ENCODE assay signal across 8 mouse cellular contexts in the genomic region with DNA sequence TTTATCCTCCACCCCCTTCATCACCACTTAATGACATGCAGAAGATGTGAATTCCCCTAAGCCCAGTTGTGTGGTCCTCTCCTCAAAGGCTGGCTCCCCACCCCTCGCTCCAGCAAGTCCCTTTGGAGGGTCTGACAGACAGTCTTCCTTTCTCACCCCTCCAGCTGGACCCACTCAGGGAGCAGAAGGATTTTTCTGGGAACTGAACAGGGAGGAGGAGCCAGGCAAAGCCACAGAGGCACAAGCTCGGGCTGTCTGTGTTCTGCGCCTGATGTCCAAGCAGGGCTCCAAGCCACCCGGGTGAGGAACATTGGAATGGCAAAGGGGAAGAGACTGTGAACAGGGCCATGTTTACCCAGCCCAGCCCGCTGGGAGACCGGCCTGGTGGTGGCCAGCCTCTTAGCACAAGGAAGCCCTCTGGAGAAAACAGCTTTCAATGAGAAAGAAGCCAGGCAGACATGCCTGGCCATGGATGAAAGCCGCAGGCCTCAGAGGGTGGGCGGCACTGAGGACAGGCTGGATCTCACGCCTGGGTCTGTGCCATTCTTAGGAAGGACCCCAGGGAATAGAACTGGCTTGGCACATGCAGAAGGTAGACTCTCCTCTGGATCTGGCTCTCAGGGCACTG.
DNase-seq lines count a peak whose midpoint lies in the region; ATAC-seq and TF ChIP-seq lines count a peak whose summit lies in the region.

No protein-coding gene starts in this region.

- peak; percentile 57 for ATAC-seq in heart, postnatal 0 days (ENCODE audit: insufficient read depth, low read depth)
- ATAC-seq in lung, embryonic 16.5 days (ENCODE audit: low read depth), result peak; percentile 95
- ATAC-seq in frontal cortex, adult (ENCODE audit: low TSS enrichment), result no peak

- H3K4me1 ChIP-seq in heart, postnatal 0 days (ENCODE audit: control insufficient read depth, insufficient read depth), result no peaks in the 10 kb centered on the region
- H3K4me1 ChIP-seq in lung, embryonic 16.5 days (replicated peaks; ENCODE audit: control insufficient read depth, insufficient read depth, low read length), result peaks cover 6% of the 10 kb centered on the region; the same call in 1 of the 2 replicates

- no peak overlapping the region for H3K9ac ChIP-seq in heart, postnatal 0 days (replicated peaks; ENCODE audit: low read depth, low read length)
- H3K9ac ChIP-seq in lung, embryonic 16.5 days (ENCODE audit: low read length), result peak overlapping the region; percentile 13; the same call in 1 of the 2 replicates

- H3K27me3 ChIP-seq in heart, postnatal 0 days (ENCODE audit: control insufficient read depth, insufficient read depth, low read length), result peaks cover 10% of the 10 kb centered on the region
- H3K27me3 ChIP-seq in lung, embryonic 16.5 days (ENCODE audit: control insufficient read depth, insufficient read depth, low read depth, low read length), result no peaks in the 10 kb centered on the region

- H3K4me2 ChIP-seq in heart, postnatal 0 days (ENCODE audit: low read depth, low read length), result no peak overlapping the region
- peak overlapping the region; percentile 5; the same call in 1 of the 2 replicates for H3K4me2 ChIP-seq in lung, embryonic 16.5 days (ENCODE audit: low read depth, low read length)

- H3K27ac ChIP-seq in heart, postnatal 0 days (ENCODE audit: low read depth), result no peak overlapping the region
- H3K27ac ChIP-seq in lung, embryonic 16.5 days (ENCODE audit: low read length), result peak overlapping the region; percentile 87

- no peak for TF ChIP-seq EP300 in heart, postnatal 0 days (IDR thresholded peaks at IDR 0.05; ENCODE audit: low read depth)

- DNase-seq in gastrocnemius, postnatal 14 days, result peak; percentile 18
- DNase-seq in gastrocnemius, postnatal 10 days, result no peak
- peak; percentile 12 for DNase-seq in Muller cell, postnatal 12 days (ENCODE audit: inconsistent ontology term)
- no peak for DNase-seq in heart, postnatal 0 days (ENCODE audit: low spot score)
- DNase-seq in frontal cortex, postnatal 14 days (ENCODE audit: low spot score in 2 of 2), result no peak
- DNase-seq in right cerebral cortex, adult 2 months (ENCODE audit: low spot score in 2 of 2), result no peak

- H3K9me3 ChIP-seq in heart, postnatal 0 days (replicated peaks; ENCODE audit: control insufficient read depth, low read length), result no peaks in the 10 kb centered on the region
- H3K9me3 ChIP-seq in lung, embryonic 16.5 days (ENCODE audit: control insufficient read depth, low read length), result no peaks in the 10 kb centered on the region

- no peak for TF ChIP-seq CTCF in heart, postnatal 0 days (IDR thresholded peaks at IDR 0.05; ENCODE audit: low read depth)

- no peak overlapping the region for H3K4me3 ChIP-seq in heart, postnatal 0 days (ENCODE audit: low read depth, low read length)
- H3K4me3 ChIP-seq in lung, embryonic 16.5 days (ENCODE audit: low read length), result no peak overlapping the region

- WGBS in heart, postnatal 0 days, result 17% methylated on average over 9 of the region's 9 CpGs
- 17% methylated on average over 9 of the region's 9 CpGs for WGBS in lung, embryonic 16.5 days

- no peaks in the 10 kb centered on the region for H3K36me3 ChIP-seq in heart, postnatal 0 days (replicated peaks; ENCODE audit: control insufficient read depth, insufficient read depth, low read length)
- H3K36me3 ChIP-seq in lung, embryonic 16.5 days (ENCODE audit: control insufficient read depth, insufficient read depth, low read length), result no peaks in the 10 kb centered on the region

- intact Hi-C loops in gastrocnemius, postnatal 14 days (cut with DNase I; ENCODE audit: low total_unique reads), result no loop called here

Comparison
In these comparisons a context has a peak if more than half of its experiments do, and no peak if none do; other contexts are left out.
1. DNase-seq: peak in gastrocnemius, postnatal 14 days (single experiment) and Muller cell, postnatal 12 days (single experiment); none in gastrocnemius, postnatal 10 days (single experiment), heart, postnatal 0 days (single experiment), frontal cortex, postnatal 14 days (0 of 2) and right cerebral cortex, adult 2 months (0 of 2).